Mouse (Mus musculus): ENCODE measurements around the gene Zfp85. TPM values are rescaled to one million over a fixed set of nuclear protein-coding genes. Genes with fewer than 3 reads are reported as not detected.

The Zfp85 gene
- total RNA-seq, 2 experiments from 2014 or later: 1.9 to 2.1 TPM

Other genes starting within 250 kb of the Zfp85 start
- not detected for gene Gm26965, start 229.1 kb downstream of the Zfp85 start, total RNA-seq (2021)
- gene Zfp87, start 229.1 kb downstream of the Zfp85 start, total RNA-seq (2021): 1 to 10 TPM; 7.1 TPM
- gene Zfp748, start 201.4 kb downstream of the Zfp85 start, total RNA-seq (2021): 1 to 10 TPM; 3.5 to 4.1 TPM
- gene Zfp729b, start 145.5 kb downstream of the Zfp85 start, total RNA-seq (2021): 1 to 10 TPM; 3.8 to 5.2 TPM
- gene Gm49345, start 117.5 kb downstream of the Zfp85 start, total RNA-seq (2021): under 1 TPM; 0.81 to 0.83 TPM
- 1 to 10 TPM; 3.3 to 4.2 TPM for gene Zfp729a, start 117.4 kb downstream of the Zfp85 start, total RNA-seq (2021)
- 1 to 10 TPM; 4.8 to 5.9 TPM for gene Zfp738, start 68.2 kb downstream of the Zfp85 start, total RNA-seq (2021)
- gene Zfp65, start 26.1 kb downstream of the Zfp85 start, total RNA-seq (2021): 1 to 10 TPM; 5.7 to 6.6 TPM
- gene Zfp493, start 24.5 kb upstream of the Zfp85 start, total RNA-seq (2021): 1 to 10 TPM; 1.2 to 1.4 TPM
- 1 to 10 TPM; 1.8 to 2.2 TPM for gene Zfp273, start 58.5 kb upstream of the Zfp85 start, total RNA-seq (2021)
- 1 to 10 TPM in 1 of 2 experiments, under 1 TPM in 1; 0.89 to 1.2 TPM for gene Gm10037, start 75.9 kb upstream of the Zfp85 start, total RNA-seq (2021)
- not detected for gene BC048507, start 108.1 kb upstream of the Zfp85 start, total RNA-seq (2021)